Mouse (Mus musculus): Measurements from ENCODE around the gene Gnai3.

Gnai3 gene

DNA sequence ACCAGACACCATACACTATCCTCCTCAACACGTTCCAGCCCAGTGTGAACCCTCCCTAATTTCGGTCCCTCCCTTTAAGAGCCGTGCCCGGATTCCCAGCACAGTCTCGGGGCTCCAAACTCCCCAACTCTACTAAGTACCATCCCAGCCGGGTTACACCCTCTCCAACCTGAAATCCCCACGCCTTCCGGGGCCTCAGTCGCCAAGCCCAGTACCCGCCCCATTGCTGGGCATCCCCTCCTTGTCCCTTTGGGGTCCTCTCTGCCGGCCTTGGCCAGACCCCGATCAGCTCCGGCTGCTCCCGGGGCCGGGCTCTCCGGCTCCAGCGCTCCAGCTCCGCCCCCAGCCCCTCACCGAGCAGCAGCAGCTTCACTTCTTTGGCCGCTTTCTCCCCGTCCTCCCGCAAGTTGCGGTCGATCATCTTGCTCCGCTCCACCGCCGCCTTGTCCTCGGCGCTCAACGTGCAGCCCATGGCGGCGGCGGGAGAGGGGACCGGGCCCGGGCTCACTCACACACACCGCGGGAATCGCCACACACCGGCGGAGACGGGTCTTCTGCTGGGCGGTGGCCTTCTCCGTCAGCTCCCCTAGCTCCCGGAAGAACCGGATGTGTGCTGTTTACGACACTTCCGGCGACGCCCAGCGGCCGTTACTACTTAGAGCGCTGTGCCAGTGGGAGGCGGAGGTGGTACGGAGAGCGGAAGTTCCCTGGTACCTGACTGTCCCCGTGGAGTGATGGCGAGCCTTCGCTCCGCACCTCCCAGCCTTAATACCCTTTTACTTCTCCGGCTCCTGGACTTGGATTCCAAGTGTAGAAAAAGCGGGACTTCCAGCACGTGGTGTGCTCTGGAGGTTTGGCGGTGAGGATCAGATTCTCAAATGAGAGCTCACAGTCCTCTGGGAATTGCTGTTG, at the start of gene Gnai3:
Gene Gnai3, minus strand, starts transcription at position 613 of the 912 bp plus-strand sequence.
- peak; percentile 81 for DNase-seq (ENCODE audit: low read depth, low spot score)

DNA sequence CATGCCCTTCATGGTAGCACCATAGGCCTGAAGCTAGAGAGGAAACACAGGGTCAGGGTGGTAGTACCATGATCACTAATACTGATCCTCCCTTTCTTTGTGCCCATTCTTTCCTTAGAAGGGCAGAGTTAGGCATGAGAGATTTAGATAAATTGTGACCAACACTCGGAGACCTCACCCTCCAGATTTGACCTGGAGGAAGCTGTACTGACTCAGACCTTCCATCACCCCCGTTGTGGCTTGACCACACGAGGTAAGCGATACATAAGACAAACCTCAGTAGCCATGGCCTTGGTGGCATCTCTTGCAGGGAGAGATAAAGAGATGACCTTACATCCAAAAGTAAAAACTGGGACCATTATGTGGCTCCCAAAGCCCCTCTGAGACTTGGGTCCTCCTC, 49.3 kb upstream of the Gnai3 start:
- DNase-seq (ENCODE audit: low read depth, low spot score) = no peak

DNA sequence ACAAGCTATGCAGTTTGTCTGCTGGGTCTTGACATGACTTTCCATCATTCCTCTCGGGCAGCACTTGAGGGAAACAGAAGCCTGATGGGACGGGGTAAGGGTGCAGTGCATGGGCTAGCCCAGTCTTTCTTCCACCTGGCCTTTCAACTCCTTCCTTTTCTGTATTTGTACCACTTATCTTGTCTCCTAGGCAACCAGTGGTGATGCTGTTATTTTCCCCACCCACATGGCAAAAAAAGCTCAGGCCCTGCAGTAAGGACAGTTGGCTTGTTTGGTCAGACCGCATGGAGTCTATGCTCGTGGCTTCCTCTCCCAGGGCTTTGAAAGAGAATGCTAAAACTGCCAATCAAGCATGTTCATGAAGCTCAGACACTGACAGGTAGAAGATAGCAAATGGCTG, 47.7 kb upstream of the Gnai3 start:
- DNase-seq (ENCODE audit: low read depth, low spot score) = no peak

DNA sequence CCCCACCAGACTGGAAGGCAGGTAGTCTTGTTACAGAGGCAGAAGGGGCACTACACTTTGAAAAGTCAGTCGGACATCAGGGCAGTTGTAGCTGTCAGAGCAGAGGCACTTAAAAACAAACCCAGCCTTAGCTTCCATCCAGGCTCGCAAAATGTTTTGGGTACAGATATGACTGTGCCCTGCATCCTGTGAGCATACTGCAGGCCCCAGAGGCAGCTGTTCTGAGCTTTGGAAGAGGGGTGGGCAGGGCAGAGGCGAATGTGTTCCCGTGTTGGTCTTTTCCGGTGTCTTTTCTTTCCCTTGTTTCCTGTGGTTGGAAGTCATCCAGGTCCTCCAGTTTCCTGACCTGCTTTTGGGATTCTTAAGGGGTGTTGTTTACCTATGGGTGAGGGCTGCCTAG, 44.0 kb upstream of the Gnai3 start:
- DNase-seq (ENCODE audit: low read depth, low spot score) = no peak

DNA sequence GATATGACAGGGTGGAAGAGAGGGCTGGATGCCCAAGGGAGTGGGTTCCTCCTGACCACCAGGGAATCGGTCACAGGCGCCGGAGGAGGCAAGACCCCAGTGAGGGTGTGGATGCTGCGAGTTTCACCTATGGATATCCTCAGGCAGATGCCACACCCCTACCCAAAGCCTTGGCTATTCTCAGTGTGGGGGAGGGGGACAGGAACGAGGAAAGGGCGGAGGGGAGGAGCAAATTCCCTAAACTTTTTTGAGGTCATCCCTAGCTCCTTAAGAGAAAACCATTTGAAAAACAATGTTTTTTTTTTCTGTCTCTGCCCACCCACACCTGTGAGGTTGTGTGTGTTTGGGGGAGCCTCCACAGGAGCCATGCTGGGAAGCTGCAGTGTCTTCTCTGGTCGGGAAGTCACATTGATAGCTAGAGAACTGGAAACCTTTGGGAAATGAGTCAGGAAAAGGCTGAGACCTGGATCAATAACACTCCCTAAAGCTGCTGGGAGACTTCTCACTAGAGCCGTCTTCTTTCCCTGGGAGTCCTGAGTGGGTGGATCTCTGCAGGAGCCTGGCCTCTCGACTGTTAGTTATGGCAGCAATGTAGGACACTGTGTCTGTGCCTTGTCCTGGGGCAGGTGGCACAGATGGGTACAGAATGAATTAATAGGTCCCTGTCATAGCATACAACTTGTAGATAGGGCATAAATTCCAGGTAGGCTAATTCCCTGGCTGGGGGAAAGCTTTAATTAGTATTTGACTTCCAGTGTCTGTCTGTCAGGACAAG, 43.0 kb upstream of the Gnai3 start:
- no peak for DNase-seq (ENCODE audit: low read depth, low spot score)

DNA sequence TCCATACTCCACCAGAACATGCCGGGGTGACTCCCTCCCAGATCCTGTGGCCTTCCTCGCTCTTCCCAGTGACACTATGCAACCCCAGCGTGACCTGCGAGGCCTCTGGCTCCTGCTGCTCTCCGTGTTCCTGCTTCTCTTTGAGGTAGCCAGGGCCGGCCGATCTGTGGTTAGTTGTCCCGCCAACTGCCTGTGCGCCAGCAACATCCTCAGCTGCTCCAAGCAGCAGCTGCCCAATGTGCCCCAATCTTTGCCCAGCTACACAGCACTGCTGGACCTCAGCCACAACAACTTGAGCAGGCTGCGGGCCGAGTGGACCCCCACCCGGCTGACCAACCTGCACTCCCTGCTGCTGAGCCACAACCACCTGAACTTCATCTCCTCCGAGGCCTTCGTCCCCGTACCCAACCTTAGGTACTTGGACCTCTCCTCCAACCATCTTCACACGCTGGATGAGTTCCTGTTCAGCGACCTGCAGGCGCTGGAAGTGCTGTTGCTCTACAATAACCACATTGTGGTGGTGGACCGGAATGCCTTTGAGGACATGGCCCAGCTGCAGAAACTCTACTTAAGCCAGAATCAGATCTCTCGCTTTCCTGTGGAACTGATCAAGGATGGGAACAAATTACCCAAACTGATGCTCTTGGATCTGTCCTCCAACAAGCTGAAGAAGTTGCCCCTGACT, 41.3 kb upstream of the Gnai3 start:
- no peak for DNase-seq (ENCODE audit: low read depth, low spot score)

DNA sequence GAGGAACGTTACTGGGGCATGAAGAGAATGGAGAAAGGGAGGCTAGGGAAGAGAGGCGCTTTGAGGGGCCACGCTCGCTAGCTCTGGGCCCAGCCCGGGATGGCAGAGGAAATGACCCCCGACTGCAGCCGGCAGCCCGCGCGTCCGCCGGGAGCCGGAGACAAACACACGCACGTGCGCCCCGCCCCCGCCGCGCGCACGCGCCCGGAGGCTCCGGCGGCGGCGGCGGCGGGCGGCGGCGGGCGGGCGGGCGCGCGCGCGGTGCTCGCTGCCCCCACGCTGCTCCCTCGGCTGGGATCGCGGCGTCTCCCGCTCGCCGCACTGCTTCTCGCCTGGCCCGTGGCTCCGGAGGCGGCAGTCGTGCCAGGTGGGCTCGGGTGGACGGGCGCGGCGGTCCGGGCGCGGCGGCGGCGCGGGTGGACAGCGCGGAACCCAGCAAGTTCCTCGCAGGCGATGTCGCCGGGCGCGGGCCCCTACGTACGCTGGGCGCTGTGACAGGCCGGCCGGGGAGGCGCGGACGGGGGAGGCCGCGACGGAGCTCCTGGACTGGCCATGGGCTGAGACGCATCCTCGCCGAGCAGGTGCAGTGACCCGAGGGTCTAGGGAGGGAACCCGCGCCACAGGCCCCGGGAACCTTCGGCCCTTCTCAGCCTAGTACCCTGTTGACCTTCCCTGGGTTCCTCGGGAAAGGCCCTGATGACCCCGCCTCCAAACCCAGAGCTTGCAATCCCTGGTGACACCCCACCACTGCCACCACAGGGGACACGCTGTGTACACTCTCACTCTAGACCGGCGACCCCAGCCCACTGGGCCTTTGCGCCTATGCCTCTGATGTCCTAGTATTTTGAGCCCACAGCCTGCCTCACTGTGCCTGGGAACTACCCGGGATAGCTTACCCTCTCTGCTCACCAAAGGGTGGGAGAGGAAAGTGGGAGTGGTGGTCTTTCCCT, 40.4 kb upstream of the Gnai3 start, which contains the start of gene Amigo1:
Gene Amigo1, plus strand, starts transcription at position 238 of the 950 bp plus-strand sequence.
- no peak for DNase-seq (ENCODE audit: low read depth, low spot score)

DNA sequence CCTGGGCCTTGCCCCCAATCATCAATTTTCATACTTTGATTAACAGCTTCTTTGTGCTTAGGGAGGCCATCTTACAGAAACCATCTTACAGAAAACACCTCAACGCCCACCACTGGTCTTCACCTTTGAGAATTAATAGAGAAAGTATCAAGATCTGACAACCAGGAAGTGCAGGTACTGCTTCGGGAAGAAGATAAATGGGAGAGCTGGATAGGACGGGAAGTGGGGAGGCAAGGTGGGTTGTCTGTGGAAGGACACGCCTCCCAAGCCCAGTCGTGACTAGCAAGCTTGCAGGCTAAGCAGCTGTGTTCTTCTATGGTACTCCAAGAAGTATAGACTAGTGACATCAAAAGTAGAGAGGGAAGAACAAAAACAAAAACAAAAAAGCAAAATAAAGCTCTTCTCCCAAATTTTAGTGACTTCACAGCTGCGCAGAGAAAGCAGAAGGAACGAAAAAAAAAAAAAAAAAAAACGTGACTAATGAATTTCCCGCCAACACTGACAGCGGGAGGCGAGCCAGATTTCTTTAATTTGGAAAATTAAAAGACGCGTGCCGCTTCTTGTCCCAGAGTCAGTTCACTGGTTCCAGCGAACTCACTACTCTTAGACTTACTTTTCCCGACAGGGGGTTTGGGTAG, 39.6 kb upstream of the Gnai3 start:
- DNase-seq (ENCODE audit: low read depth, low spot score) = no peak

DNA sequence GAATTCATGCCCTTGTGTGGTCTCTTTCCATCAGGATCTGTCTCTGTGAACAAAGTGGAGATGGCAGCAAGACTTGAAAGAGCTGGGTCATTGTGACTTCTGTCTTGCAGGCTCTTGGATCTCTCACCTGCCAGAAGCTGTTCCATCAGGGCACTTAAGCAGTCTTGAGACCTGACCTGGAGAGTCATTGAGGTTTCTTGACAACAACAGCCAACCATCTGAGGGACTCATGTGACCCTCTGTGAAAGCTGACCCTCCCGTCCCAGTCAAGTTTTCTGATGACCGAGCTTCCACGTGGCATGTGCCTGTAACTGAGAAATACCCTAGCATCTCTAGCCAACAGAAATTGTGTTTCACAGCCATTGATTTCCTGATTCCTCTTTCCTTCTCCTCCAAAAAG, 38.8 kb upstream of the Gnai3 start:
- no peak for DNase-seq (ENCODE audit: low read depth, low spot score)

DNA sequence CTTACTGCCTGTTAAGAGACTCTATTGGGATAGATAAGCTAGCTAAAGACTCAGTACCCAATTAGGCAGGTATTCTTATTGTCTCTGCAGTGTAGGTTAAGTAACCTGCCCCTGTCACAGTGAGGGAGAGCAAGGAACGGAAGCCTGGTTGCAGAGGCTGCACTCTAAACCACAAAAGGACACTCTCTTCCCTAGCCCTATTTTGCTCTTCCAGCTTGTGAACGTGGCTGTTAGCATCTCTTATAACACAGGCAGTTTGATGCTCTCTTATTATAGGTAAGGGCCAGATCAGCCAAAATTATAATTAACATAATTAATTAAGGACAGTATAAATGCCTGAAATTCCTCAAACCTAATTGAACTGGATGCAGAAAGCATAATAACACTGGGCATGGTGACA, 34.6 kb upstream of the Gnai3 start:
- no peak for DNase-seq (ENCODE audit: low read depth, low spot score)

DNA sequence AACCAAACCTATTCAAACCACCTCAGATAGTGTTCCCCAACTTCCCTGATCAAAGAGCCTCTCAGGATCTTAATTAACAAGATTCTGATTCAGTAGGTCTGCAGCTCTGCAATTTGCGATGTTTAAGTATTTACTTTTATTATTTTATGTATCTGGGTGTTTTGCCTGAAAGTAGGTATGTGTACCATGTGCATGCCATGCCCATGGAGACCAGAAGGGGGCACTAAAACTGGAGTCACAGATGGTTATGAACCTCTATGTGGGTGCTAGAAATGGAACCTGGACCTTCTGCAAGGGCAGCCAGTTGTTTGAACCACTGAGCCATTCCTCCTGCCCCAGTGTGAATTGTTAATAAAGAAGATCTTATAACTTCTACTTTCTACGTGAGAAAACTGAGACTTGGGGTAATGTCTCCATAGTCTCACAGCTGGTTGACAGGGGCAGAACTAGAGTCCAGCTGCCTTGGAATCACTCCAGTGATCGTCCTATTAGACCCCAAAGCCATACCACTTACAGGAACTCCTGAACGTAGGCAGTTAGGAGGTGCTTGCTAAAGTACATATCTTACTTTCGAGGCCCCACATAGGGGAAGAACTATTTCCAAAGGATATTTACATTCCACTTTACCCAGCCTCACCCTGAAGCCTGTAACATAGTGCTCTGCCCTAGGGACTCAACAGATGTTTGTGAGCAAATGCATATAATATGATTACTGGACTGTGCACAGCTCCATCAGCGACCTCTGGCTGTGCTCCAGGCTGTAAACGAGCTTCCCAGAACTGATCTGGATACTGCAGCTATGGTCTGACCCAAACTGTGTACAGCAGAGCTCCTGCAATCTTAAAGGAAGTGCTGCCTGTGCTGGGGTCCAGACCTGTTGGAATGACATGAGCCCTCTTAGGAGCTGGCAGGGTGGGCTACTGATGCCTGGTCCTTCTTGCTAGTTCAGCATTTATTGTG, 33.1 kb upstream of the Gnai3 start:
- DNase-seq (ENCODE audit: low read depth, low spot score) = no peak

DNA sequence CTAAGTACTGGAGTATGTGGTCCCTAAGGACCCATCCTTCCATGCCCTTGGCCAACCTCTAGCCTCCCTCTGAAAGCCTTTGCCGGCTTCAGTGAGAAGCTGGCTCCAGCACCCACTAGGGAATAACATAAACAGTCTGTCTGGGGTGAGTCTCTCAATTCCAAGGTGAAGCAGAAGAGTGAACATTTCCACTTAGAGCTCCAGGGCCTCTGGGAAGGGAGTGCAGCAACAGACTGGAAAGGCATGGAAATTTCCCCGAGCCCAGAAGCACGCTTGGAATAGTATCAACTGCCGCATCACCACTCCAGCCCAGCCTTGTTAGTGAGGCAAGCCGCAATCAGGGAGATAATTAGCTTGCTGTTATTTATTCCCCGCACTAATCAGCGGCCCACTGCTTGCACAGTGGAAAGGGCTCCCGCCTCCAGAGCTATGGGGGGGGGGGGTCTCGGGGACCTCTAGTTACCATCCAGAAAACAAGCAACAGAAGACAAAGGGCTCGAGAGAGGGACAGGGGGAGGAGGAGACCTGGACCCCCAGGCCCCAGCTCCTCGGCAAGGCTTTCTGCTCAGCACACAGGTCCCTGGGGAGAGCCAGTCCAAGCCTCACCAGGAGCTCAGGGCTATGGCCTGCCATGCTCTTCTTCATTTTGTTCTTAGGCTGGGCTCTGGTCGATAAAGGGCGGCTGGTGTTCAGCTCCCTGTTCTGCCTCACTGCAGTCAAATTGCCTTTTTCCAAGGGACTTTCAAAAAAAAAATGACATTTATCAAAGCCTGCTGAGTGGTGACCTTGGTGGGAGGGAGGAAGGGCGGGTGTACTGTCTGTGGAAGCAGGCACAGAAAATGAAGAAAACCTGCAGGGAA, 29.0 kb upstream of the Gnai3 start:
- DNase-seq (ENCODE audit: low read depth, low spot score) = peak; percentile 79

DNA sequence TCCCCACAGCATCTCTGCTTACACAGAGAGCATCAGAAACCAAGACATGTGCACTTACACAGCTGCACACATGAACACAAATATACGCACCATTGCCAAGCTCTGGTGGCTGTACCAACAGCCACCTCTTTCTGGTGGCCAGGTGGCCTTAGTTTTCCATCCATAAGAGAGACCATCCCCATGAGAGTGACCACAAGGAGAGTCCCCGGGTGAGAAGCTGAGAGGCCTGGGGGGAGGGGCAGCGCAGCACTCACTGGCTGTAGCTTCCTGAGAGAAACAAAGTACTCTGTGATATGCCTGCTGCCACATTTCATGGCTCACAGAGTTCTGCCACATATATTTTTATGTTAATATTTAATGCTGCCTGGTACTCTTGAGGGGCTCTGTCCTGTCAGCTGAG, 23.3 kb upstream of the Gnai3 start:
- no peak for DNase-seq (ENCODE audit: low read depth, low spot score)

DNA sequence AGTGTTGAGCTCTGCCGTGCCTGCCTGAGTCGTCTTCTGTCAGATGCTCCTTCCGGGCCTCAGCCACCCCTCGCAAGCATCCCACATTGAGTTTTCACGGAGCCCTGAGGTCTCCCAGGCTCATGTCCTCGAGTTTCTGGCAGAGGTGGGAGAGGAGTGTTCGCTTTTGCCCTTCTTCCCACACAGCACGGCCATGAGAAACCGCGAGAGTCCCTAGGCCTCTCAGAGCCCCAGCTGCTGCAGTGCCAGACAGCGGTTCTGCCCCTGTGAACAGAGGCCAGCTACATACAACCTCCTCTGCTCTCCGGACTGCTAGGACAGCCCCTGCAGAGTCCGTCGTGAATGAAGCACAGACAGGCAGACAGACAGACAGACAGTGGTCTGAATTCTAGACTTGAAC, 21.6 kb upstream of the Gnai3 start:
- DNase-seq (ENCODE audit: low read depth, low spot score) = no peak

DNA sequence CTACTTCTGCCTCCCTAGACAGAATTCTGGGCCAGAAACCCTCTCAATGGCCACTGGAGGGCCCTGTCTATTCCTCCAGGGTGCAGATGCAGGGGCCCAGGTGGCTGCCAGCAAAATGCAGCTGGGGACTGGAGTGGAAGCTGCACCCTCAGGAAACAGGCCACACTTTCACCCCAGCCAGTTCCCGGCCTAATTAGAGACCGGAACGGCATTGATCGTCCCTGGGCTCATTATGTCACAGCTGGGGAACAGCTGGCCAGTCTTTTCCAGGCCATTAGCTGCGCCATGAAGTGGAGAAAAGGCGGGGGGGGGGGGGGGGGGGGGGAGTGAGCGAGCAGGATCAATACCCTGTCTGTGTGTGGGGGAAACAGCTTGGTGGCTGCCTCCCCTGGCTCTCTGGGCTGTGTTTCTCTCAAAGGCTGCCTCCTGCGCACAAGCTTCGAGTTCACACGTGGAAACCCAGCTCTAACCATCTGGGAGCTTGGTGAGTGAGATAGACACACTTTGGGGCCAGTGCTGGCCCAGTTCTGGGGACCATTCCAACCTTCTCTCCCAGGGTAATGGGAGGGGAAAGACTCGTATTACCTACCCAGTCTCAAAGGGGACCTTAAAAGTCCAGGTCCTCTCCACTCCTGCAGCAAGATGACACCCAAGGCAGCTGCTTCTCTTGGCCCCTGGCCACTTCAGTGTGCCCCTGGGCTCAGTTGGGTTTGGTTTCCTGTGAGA, 20.7 kb upstream of the Gnai3 start:
- no peak for DNase-seq (ENCODE audit: low read depth, low spot score)

DNA sequence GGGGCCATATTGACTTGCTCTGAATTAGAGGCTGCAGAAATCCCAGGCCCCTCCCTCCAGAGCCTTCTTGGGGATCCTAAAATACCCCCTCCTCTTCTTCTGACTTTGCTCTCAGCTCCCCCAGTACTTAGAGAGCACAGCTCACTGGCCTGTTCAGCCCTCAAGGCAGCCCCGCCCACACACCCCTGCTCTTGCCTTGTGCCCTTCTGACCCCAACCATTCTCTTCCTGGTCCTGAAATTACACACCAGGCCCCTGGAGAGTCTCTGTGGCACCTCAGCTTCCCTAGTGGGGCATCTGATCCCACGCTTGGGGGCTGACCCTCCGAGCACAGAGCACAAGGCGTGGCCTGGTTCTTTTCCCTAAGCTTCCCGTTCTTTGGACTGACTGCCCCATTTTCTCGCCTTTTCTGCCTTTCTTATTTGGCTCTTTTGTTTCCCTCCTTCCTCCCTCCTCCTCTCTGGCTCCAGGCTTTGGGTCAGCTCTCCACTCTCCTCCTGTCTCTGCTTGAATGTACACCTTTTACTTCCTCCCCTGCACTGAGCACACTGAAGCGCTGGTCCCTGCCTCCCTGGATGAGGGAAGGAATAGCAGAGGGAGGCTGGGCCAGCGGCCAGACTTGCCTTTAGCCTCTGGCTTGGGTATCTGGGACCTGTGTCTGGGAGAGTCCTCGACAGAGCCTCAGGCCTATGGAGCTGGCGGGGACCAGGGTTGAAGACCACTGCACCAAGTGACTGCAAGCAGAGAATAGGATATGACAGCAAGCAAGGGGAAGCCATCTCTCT, 19.8 kb upstream of the Gnai3 start:
- DNase-seq (ENCODE audit: low read depth, low spot score) = no peak

DNA sequence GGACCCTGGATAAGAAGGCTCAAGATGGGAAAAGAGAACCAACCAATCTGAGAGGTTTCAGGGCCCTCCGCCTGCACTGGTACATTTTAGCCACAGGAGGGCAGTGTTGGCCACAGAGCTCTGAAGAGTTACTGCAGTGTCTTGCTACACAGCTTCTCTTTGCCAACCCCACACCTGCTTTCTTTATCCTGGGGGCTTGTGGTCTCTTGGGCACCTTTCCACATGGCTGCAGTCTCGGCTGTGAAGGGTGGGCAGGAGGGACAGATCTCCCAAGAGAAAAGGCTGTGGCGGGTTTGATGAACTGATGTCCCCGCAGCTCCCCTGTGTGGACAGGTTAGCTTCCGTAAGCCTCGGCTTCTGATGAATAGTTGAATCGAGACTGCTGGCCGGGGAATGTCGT, 18.9 kb upstream of the Gnai3 start:
- no peak for DNase-seq (ENCODE audit: low read depth, low spot score)
